Mouse (Mus musculus): ENCODE data around the gene Cbln3. TPM values are rescaled to one million over a fixed set of nuclear protein-coding genes. Genes with fewer than 3 reads are reported as not detected.
A peak's percentile ranks its signal among the peaks of the same experiment; 100 is the strongest.

The Cbln3 gene
- polyA plus RNA-seq, 1 experiment = 0.21 TPM

DNA sequence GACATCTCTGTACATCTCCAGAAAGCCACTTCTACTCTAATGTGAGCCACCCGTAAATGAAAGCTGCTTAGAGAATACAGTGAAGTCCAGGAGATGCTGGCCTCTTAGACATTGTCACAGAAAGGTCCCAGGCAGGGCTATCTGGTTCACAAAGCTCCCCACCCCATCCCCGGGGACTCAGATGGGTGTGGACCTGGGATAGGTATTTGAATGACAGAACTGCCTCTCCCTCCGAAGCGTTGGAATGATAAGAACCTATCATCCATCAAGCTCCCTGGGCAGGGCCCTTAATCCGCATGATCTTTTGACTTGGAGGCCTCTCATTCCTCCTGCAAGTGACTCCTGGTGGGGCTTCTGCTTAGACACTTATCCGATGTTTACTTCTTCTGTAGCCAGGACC is 33.3 kb downstream of the Cbln3 start:
- H3K36me3 ChIP-seq (ENCODE audit: control insufficient read depth, insufficient read depth, low read length, poor library complexity, severe bottlenecking) = no peaks in the 10 kb centered on the region
- peaks cover 5% of the 10 kb centered on the region for H3K4me1 ChIP-seq (ENCODE audit: control insufficient read depth, insufficient read depth, low read length)
- no peaks in the 10 kb centered on the region for H3K9me3 ChIP-seq (replicated peaks; ENCODE audit: control insufficient read depth, insufficient read depth, low read length, poor library complexity, severe bottlenecking)
- TF ChIP-seq EP300 (IDR thresholded peaks at IDR 0.05; ENCODE audit: insufficient read depth, low read depth, low read length) (peak; percentile 78), CTCF (IDR thresholded peaks at IDR 0.05; ENCODE audit: low read depth, low read length) (no peak), POLR2A (IDR thresholded peaks at IDR 0.05; ENCODE audit: insufficient read depth, low read length) (no peak)
- no peak overlapping the region for H3K4me3 ChIP-seq (ENCODE audit: low read depth, low read length)
- no peaks in the 10 kb centered on the region for H3K27me3 ChIP-seq (ENCODE audit: control insufficient read depth, insufficient read depth, low read length, poor library complexity, severe bottlenecking)
- H3K27ac ChIP-seq (ENCODE audit: insufficient read depth, low read length) = peak overlapping the region; percentile 86
- H3K9ac ChIP-seq (ENCODE audit: low read depth, poor library complexity, severe bottlenecking) = no peak overlapping the region

DNA sequence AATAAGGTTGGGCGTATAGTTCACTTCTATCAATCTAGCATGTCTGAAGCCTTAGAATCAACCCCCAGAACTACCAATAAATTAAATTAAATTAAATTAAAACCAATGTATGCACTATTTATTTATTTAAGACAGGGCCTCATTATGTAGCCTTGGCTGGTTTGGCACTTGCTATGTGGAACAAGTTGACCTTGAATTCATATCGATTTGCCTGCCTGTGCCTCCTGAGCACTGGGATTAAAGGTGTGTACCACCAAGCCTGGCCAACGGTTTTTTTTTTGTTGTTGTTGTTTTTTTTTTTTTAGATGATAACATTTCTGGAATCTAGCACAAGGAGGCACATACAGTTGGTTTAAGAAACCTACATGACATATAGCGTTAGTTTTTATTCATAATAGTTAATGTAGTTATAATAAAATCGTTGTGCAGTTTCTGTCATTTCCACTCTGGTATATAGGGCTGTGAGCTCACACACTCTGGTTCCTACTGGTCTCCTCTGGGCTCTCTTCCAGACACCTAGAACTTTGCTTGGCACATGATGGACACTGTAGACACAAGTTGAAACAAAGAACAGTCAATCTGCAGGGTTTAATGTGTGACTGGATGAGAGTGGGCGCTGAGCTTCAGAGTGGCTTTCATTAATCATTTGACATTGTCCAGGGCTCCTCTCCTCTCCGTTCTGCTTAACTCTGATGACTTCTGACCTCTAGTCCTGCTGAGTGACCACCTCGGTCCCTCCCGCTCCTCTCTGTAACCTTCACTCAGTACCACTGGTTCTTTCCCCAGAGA is 38.5 kb downstream of the Cbln3 start:
- TF ChIP-seq POLR2A (IDR thresholded peaks at IDR 0.05; ENCODE audit: insufficient read depth, low read length) (no peak), EP300 (IDR thresholded peaks at IDR 0.05; ENCODE audit: insufficient read depth, low read depth, low read length) (no peak), CTCF (IDR thresholded peaks at IDR 0.05; ENCODE audit: low read depth, low read length) (no peak)
- Histone ChIP-seq H3K36me3 (ENCODE audit: control insufficient read depth, insufficient read depth, low read length, poor library complexity, severe bottlenecking) (no peaks in the 10 kb centered on the region), H3K27ac (ENCODE audit: insufficient read depth, low read length) (no peak overlapping the region), H3K27me3 (ENCODE audit: control insufficient read depth, insufficient read depth, low read length, poor library complexity, severe bottlenecking) (no peaks in the 10 kb centered on the region), H3K4me1 (ENCODE audit: control insufficient read depth, insufficient read depth, low read length) (peaks cover 4% of the 10 kb centered on the region), H3K4me3 (ENCODE audit: low read depth, low read length) (no peak overlapping the region), H3K9me3 (replicated peaks; ENCODE audit: control insufficient read depth, insufficient read depth, low read length, poor library complexity, severe bottlenecking) (no peaks in the 10 kb centered on the region), H3K9ac (ENCODE audit: low read depth, poor library complexity, severe bottlenecking) (no peak overlapping the region)

DNA sequence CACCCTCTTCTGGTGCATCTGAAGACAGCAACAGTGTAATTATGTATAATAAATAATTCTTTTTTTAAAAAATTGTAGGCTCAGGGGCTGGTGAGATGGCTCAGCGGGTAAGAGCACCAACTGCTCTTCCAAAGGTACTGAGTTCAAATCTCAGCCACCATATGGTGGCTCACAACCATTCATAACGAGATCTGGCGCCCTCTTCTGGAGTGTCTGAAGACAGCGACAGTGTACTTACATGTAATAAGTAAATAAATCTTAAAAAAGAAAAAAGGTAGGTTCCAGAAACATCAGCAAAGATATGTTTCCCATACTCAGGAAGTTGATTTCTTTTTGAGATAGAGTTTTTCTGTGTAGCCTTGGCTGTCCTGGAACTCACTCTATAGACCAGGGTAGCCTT is 41.4 kb downstream of the Cbln3 start:
- no peaks in the 10 kb centered on the region for H3K27me3 ChIP-seq (ENCODE audit: control insufficient read depth, insufficient read depth, low read length, poor library complexity, severe bottlenecking)
- H3K9ac ChIP-seq (ENCODE audit: low read depth, poor library complexity, severe bottlenecking) = no peak overlapping the region
- H3K9me3 ChIP-seq (replicated peaks; ENCODE audit: control insufficient read depth, insufficient read depth, low read length, poor library complexity, severe bottlenecking) = no peaks in the 10 kb centered on the region
- H3K4me3 ChIP-seq (ENCODE audit: low read depth, low read length) = no peak overlapping the region
- TF ChIP-seq EP300 (IDR thresholded peaks at IDR 0.05; ENCODE audit: insufficient read depth, low read depth, low read length) (no peak), POLR2A (IDR thresholded peaks at IDR 0.05; ENCODE audit: insufficient read depth, low read length) (no peak), CTCF (IDR thresholded peaks at IDR 0.05; ENCODE audit: low read depth, low read length) (no peak)
- no peak overlapping the region for H3K27ac ChIP-seq (ENCODE audit: insufficient read depth, low read length)
- H3K36me3 ChIP-seq (ENCODE audit: control insufficient read depth, insufficient read depth, low read length, poor library complexity, severe bottlenecking) = no peaks in the 10 kb centered on the region
- H3K4me1 ChIP-seq (ENCODE audit: control insufficient read depth, insufficient read depth, low read length) = peaks cover 7% of the 10 kb centered on the region

DNA sequence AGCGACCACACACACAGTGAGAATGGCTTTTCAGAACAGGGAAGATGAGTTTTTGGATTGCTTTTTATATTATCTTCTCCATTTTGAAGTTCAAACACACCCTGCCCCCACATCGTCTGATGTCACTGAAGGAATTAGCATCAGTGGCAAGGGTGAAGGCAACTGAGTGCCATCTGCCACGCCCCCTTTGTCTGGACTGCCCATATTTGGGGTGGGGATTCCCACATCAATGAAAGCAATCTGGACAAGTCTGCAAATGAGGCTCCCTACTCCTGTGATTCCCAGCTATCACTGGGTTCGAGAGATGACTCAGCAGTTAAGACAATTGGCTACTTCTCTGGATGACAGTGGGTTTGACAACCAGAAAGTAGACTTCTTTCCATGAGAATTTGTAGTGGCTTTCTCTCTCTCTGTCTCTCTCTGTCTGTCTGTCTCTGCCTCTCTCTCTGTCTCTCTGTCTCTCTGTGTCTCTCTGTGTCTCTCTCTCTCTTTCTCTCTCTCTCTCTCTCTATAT is 43.3 kb downstream of the Cbln3 start:
- no peak overlapping the region for H3K4me3 ChIP-seq (ENCODE audit: low read depth, low read length)
- TF ChIP-seq POLR2A (IDR thresholded peaks at IDR 0.05; ENCODE audit: insufficient read depth, low read length) (no peak), CTCF (IDR thresholded peaks at IDR 0.05; ENCODE audit: low read depth, low read length) (no peak), EP300 (IDR thresholded peaks at IDR 0.05; ENCODE audit: insufficient read depth, low read depth, low read length) (no peak)
- no peaks in the 10 kb centered on the region for H3K9me3 ChIP-seq (replicated peaks; ENCODE audit: control insufficient read depth, insufficient read depth, low read length, poor library complexity, severe bottlenecking)
- no peaks in the 10 kb centered on the region for H3K36me3 ChIP-seq (ENCODE audit: control insufficient read depth, insufficient read depth, low read length, poor library complexity, severe bottlenecking)
- H3K27me3 ChIP-seq (ENCODE audit: control insufficient read depth, insufficient read depth, low read length, poor library complexity, severe bottlenecking) = no peaks in the 10 kb centered on the region
- H3K27ac ChIP-seq (ENCODE audit: insufficient read depth, low read length) = peak overlapping the region; percentile 58
- H3K9ac ChIP-seq (ENCODE audit: low read depth, poor library complexity, severe bottlenecking) = no peak overlapping the region
- peaks cover 4% of the 10 kb centered on the region for H3K4me1 ChIP-seq (ENCODE audit: control insufficient read depth, insufficient read depth, low read length)

DNA sequence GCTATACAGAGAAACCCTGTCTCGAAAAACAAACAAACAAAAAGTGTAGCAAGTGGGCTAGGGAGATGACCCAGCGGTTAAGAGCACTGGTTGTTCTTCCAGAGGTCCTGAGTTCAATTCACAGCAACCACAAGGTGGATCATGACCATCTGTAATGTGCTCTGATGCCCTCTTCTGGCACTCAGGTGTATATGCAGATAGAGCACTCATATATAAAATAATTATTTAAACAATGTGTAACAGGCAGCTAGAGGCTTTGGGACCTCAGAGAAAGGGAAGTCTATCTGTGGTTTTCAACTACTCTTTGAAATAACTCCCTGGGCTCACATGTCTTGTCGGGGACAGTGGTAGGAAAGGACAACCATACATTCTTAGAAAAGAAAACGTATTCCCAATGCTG is 45.5 kb downstream of the Cbln3 start:
- Histone ChIP-seq H3K36me3 (ENCODE audit: control insufficient read depth, insufficient read depth, low read length, poor library complexity, severe bottlenecking) (no peaks in the 10 kb centered on the region), H3K4me3 (ENCODE audit: low read depth, low read length) (no peak overlapping the region), H3K9me3 (replicated peaks; ENCODE audit: control insufficient read depth, insufficient read depth, low read length, poor library complexity, severe bottlenecking) (no peaks in the 10 kb centered on the region), H3K9ac (ENCODE audit: low read depth, poor library complexity, severe bottlenecking) (no peak overlapping the region), H3K4me1 (ENCODE audit: control insufficient read depth, insufficient read depth, low read length) (peaks cover 14% of the 10 kb centered on the region), H3K27me3 (ENCODE audit: control insufficient read depth, insufficient read depth, low read length, poor library complexity, severe bottlenecking) (no peaks in the 10 kb centered on the region), H3K27ac (ENCODE audit: insufficient read depth, low read length) (no peak overlapping the region)
- TF ChIP-seq CTCF (IDR thresholded peaks at IDR 0.05; ENCODE audit: low read depth, low read length) = no peak
- no peak for TF ChIP-seq POLR2A (IDR thresholded peaks at IDR 0.05; ENCODE audit: insufficient read depth, low read length)
- TF ChIP-seq EP300 (IDR thresholded peaks at IDR 0.05; ENCODE audit: insufficient read depth, low read depth, low read length) = no peak

DNA sequence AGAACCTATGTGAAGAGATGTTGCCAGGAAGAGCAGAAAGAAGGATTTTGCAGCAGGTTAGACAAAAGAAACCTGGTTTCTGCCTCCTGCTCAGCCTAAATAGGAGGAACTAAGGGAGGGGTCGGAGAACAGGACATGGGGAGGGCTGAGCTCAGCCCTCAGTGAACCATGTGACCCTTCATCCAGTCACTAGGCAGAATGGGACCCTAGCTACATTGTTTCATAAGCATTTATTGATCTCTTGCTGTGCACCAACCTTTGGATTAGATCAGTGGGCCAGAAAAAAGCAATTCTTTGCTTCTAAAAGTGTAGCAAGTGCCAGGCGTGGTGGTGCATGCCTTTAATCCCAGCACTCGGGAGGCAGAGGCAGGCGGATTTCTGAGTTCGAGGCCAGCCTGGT is 45.9 kb downstream of the Cbln3 start:
- H3K27me3 ChIP-seq (ENCODE audit: control insufficient read depth, insufficient read depth, low read length, poor library complexity, severe bottlenecking) = no peaks in the 10 kb centered on the region
- H3K9ac ChIP-seq (ENCODE audit: low read depth, poor library complexity, severe bottlenecking) = no peak overlapping the region
- no peak overlapping the region for H3K27ac ChIP-seq (ENCODE audit: insufficient read depth, low read length)
- H3K4me1 ChIP-seq (ENCODE audit: control insufficient read depth, insufficient read depth, low read length) = peaks cover 18% of the 10 kb centered on the region
- H3K36me3 ChIP-seq (ENCODE audit: control insufficient read depth, insufficient read depth, low read length, poor library complexity, severe bottlenecking) = no peaks in the 10 kb centered on the region
- no peak overlapping the region for H3K4me3 ChIP-seq (ENCODE audit: low read depth, low read length)
- TF ChIP-seq CTCF (IDR thresholded peaks at IDR 0.05; ENCODE audit: low read depth, low read length) (no peak), POLR2A (IDR thresholded peaks at IDR 0.05; ENCODE audit: insufficient read depth, low read length) (no peak), EP300 (IDR thresholded peaks at IDR 0.05; ENCODE audit: insufficient read depth, low read depth, low read length) (no peak)
- no peaks in the 10 kb centered on the region for H3K9me3 ChIP-seq (replicated peaks; ENCODE audit: control insufficient read depth, insufficient read depth, low read length, poor library complexity, severe bottlenecking)

Measured in ES-Bruce4 (cell line).